Mouse (Mus musculus) gonadal fat pad, adult 2 months (tissue): ENCODE data around the gene Madd. TPM values are rescaled to one million over a fixed set of nuclear protein-coding genes. Genes with fewer than 3 reads are reported as not detected.
"Not testable (repeated sequence)": the region's sequence is repeated elsewhere in the genome, so short reads cannot be mapped to it uniquely, and the experiment has no call there.

Source experiments
- DNase-seq: peaks from one replicate; pipeline ENCODE4 v3.0.0-alpha.2; 2012; ENCODE audit warnings: low read depth
- polyA plus RNA-seq: library from polyadenylated mRNA; depleted of rRNA; stranded (reverse); fragments of >200 nt; gene quantifications from 2 replicates; pipeline ENCODE4 v1.2.3, GENCODE M21; 2012

The Madd gene
- polyA plus RNA-seq, 1 experiment, result 17.3 TPM

DNA sequence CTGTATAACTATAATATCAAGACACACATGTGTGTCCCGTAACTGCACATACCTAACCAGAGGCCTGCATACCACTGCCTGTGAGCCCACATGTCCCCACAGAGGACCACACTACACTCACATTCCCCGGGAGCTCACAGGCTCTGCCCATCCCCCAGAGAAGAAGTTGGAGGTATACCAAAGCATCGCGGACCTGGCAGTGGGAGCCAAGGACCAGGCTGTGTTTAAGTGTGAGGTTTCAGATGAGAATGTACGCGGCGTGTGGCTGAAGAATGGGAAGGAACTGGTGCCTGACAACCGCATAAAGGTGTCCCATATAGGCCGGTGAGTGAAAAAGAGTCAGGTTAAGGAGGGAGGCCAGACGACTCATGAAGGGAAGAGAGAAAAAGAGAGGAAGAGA, 58.5 kb downstream of the Madd start:
- DNase-seq, result no peak

DNA sequence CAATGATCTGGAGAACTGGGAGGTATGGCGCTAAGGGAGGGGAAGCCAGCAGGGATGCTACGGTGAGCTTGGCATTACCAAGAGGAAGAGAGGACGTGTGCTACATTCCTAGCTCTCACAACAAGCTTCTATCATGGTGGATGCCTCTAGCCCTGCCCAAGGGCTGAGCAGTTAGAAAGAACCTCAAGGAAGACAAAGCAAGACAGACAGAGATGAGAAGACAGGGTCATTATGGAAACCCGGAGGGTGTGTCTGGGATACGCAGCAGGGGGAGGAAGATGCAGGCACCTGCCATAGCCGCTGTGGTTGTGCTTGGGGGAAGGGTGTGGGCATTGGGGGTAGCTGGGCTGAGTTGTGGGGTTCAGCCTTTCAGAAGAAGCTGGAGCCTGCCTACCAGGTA, 60.1 kb downstream of the Madd start:
- DNase-seq, result no peak

DNA sequence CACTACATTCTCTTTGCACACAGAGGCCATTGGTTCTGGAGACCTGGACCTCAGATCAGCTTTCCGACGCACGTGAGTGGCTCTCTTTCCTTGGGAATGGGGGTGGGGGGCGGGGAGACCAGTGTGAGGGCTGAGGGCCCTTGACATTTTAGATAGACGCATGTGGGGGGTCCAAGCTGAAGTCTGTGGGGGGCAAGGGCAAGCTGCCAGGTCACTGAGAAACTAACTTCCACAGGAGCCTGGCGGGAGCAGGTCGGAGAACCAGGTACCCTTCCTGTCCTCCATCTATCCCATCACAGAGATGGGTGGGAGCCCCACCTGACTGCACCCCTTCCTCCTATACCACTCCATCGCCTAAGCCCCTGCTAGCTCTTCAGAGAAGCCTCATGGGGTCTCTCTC, 62.1 kb downstream of the Madd start:
- no peak for DNase-seq

DNA sequence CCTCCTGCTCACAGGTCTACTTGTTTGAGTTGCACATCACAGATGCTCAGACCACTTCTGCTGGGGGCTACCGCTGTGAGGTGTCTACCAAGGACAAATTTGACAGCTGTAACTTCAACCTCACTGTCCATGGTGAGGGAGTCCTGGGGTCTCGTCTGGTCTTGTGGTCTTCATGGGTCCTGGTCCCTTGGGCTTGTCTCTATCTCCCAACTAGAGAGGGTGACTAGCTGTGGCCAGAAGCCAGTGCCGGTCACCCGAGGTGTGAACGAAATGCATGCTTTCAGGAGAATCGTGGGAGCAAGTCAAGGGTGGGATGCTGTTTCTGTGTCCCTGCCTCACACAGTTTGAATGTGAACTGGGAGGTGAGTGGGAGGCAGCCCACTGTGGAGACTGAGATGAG, 62.6 kb downstream of the Madd start:
- no peak for DNase-seq

DNA sequence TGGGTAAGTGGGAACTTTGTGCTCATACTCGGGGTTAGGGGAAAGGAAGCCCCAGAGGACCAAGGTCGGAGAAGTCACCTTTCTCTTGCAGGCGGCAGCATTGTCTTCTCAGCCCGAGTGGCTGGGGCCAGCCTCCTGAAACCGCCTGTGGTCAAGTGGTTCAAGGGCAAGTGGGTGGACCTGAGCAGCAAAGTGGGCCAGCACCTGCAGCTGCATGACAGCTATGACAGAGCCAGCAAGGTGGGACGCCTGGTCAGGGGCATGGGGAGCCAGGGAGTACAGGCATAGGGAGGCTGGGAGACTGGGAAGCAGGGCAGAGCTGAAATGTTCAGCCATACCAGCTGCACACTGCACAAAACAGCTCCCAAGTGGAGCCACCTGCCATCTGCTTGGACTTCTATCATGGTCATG, 63.4 kb downstream of the Madd start:
- no peak for DNase-seq

DNA sequence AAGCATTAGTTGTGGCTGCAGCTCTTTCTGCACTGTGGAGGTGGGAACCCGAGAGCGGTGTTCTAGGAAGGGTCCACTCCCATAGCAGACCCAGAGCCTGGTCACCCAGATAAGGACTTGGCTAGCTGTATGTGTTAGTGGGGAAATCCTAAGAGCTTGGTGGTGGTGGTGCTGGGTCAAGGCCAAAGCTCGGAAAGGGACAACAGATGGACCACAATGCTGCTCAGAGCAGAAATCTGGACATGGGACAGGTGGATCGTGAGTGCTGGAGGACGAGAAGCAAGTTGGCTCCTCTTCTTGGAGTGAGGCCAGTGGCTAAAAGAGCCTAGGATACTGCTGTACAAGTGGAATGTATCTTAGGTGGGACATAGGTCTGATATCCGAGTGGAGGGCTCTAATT, 64.1 kb downstream of the Madd start:
- DNase-seq, result no peak

DNA sequence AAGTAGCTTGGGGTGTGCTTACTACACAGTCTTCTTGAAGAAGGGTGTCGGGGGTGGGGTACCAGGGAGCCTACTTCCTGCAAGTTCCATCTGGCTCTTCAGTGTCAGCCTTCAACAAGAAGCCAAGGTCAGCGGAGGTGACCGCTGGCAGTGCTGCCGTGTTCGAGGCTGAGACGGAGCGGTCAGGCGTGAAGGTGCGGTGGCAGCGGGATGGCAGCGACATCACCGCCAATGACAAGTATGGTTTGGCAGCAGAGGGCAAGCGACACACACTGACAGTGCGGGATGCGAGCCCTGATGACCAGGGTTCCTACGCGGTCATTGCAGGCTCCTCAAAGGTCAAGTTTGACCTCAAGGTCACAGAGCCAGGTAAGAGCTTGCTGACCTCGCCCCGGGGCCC, 64.6 kb downstream of the Madd start:
- DNase-seq, result no peak

DNA sequence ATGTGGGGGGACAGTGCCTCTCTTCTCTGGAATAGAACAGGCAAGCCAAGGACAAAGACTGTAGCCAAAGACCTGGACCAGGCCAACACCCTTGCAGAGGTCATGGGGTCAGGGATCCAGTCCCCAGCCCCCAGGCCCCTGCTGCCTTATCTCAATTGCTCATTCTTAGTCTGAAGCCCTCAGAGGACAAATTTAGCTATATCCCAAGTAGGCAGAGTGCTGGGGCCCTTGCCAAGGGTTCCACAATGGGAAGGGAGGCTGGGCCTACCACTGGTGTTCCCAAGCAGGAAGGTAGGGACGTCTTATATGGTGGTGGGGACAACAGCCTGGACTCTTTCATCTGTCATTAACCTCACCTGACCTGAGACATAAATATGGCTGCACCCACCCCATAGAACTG, 65.0 kb downstream of the Madd start:
- no peak for DNase-seq

DNA sequence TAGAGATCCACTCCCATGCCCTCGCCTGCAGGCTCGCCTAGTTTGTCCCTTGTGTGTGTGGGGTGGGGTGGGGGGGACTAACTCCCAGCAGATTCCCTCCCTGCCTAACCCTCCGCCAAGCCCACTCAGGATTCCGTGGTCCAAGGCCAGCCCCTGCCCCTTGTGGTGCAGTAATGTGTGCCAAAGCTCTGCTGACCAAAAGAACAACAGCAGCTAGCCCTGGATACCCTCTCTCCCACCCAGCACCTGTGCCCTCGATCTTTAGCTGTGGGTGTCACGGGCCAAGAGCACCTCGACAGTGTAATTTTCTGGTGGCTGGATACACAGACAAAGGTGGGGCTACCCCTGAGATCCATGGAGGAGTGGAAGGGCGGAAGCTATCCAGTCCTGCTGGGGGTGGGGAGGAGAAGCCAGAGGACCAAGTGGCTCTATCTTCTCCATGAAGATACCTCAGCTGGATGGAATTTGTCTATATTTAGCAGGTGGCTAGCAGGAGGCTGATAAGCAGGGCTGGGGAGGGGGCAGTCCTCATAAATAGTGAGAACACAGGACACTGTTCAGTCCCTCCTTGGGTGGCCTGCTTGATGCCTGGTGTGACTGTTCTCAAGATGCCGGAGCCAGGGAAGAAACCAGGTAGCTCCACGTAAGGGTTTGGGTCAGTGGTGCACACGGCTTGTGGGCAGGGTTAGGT, 65.9 kb downstream of the Madd start, which contains the start of gene Mybpc3:
Mybpc3 (plus strand) TSS at position 560 of the 691 bp plus-strand sequence.
- DNase-seq, result no peak

DNA sequence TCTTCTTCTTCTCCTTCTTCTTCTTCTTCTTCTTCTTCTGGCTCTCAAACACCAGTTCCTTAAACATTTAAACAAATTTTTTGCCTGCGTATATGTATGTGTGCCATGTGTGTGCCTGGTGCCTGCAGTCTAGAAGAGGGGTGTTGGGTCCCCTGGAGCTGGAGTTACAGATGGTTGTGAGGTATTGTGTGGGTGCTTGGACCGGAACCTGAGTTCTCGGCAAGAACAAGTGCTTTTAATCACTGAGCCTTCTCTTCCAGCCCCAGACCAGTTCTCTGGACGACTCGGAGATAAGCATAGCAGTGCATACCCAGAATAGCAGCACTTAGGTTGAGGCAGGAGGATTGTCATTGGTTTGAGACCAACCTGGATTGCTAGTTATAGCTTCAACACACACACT, 66.8 kb downstream of the Madd start:
- no peak for DNase-seq

DNA sequence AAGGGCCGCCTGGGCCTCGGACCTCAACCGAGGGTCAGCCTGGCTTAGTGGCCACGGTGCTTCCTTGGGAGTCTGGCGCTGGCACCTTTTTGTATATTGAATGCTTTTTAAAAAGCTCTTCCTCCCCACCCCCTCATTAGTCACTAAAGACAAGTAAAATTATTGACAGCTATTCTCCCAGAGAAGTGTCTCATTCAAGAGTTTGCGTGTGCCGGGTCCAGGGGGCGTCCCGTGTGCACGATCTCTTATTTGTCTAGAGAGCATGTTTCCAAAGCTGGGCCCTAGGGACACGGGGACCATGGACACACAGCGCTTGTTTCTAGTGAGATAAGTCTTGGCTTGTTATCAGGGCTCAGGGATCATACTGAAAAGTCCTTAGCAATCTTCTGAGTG, 68.1 kb downstream of the Madd start:
- no peak for DNase-seq

DNA sequence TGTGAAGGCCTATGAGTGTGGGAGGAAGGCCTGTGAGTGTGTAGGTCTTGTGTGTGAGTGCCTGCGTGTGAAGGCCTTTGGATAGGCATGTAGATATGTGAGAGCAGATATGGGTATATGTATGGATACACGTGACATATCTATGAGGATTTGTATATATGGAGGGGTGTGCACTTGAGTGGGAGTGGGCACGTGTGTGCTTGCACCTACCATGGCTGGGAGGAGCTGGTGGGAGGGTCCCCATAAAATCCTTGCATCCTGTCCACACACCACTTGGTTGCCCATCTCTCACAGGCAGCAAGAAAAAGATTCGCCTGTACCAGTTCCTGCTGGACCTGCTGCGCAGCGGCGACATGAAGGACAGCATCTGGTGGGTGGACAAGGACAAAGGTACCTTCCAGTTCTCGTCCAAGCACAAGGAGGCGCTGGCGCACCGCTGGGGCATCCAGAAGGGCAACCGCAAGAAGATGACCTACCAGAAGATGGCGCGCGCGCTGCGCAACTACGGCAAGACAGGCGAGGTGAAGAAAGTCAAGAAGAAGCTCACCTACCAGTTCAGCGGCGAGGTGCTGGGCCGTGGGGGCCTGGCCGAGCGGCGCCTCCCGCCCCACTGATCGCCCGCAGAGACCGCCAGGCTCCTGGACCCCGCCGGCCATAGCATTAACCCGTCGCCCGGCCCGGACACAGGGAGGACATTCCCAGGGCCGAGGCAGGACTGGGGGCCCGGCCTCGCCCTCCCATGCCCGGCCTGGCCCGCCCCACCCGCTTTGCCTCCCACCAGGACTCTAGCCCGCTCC, 68.7 kb downstream of the Madd start:
- DNase-seq, result no peak

DNA sequence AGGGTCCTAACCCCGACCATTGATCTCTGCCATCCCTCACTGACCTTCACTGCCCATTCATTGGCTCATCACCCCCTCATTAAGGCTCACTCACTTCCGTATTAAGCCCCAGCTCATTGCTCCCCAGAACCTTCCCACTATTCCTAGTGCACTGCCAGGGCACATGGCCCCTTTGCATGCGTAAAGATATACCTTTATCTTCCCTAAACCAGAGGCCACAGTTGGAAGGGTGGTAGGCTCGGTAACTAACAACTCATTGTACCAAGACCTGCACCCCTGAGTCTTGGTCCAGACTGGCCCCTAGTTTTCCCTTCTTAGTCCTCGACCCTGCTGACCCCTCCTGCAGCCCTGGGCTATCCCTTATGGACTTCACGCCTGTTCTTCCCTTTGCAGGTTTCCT, 69.8 kb downstream of the Madd start:
- DNase-seq, result no peak

DNA sequence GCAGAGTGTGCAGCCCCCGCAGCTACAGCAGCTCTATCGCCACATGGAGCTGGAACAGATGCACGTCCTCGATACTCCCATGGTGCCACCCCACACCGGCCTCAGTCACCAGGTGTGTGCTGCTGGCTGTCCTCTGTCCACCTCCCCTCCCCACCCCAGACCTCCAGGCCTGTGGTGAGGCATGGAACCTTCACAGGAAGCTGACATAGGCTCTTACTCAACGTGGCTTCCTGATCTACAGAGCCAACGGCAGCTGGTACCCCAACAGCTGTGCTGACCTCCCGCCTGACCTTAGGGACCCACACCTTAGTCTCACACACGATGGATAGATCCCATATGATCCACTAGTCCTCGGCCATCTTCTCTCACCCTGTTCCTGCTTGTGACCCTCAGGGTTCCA, 70.3 kb downstream of the Madd start:
- DNase-seq, result no peak

DNA sequence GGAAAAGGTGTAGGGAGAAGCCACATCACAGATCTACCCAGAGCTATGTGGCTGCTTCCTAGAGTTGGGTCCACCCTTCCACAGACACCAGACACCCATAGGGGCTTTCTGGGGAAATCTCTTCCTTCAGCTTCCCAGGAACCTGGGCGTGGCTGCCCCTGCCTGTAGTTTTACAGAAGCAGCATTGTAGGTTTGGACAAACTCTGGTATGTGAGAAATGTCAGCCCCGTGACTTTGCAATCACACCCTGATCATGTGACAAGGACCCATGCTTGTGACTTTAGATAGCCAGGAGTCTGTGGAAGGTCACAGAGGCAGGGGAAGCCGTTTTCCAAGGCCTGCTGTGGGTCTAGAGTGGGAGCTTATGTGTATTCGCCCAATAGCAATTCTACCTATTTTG, 71.1 kb downstream of the Madd start:
- DNase-seq, result no peak

DNA sequence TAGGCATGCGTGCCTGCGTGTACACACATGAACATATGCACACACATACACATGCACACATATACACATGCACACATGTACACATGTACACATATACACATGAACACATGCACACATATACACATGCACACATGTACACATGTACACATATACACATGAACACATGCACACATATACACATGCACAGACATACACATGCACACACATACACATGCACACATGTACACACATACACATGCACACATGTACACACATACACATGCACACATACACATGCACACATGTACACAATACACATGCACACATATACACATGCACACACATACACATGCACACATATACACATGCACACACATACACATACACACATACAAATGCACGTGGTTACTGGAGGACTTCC, 71.8 kb downstream of the Madd start:
- not testable (repeated sequence) for DNase-seq

DNA sequence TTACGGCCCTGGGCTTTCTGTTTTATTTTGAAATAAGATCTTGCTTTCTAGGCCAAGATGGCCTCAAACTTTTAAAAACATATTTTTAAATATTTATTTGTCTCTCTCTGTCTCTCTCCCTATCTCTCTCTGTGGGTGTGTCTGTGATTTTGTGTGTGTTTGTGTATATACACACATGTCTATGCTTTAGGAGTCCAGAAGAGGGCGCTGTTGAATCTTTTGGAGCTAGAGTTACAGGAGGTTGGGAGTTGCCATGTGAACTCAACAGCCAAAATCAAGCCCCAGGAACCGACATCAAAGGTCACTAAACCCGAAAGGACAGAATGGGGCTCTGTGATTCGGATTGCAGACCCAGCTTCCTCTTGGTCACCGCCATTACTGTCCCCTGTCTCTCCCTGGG, 73.2 kb downstream of the Madd start:
- DNase-seq, result no peak

DNA sequence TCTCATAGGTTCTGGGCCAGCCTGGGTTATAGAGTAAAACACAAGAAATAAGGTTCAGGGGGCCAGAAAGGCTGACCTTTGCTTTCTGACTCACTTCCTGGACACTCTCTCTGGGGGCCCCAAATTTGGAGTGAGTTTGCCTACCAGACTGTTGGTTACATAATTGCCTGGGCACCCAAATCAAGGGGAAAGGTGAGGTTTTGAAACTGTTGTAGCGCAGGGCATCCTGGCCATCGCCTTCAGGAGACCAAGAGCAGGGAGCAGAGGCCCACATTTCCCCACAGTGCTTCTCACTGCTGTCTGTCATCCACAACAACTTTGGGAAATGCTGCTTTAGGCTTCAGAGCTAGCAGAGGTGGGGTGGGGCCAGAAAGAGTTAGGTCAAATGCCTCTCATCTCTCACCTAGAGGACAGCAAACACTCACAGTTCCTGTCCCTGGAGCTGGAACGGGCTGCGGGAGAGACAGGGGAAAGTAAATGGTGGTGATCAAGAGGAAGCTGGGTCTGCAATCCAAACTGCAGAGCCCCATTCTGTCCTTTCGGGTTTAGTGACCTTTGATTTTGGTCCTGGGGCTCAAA, 73.7 kb downstream of the Madd start:
- DNase-seq, result no peak

DNA sequence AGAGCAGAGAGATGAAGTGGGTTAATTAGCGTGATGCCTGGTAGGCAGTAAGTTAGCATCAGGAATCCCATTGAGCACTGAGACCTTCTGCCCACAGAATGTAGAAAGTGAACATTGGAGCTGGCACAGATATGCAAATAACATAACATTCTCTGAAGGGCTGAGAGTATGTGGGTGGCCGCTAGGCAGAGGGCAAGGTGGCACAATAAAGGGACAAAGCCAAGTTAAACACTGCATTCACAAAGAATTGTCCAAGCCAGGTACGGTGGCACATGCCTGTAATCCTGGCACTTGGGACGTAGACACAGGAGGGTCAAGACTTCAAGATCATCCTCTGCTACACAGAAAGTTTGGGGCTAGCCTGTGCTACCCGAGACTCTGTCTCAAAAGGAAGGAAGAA, 74.4 kb downstream of the Madd start:
- DNase-seq, result peak; percentile 68

DNA sequence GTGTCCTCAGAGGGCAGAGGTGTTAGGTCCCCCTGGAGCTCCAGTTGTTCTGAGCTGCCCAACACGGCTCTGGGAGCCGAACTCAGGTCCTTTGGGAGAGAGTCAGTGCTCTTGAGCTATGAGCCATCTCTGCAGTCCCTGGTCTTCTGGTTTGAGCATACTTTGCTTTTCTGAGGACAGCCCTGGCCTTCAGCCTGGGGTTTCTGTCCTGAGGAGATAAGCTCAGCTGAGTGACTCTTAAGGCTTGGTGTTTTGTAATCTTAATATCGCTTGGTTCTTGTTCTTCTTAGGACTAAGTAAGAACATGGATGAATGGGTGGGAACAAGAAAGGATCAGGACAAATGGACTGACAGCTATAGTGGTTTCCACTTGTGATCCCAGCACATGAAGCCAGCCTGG, 75.5 kb downstream of the Madd start:
- no peak for DNase-seq

DNA sequence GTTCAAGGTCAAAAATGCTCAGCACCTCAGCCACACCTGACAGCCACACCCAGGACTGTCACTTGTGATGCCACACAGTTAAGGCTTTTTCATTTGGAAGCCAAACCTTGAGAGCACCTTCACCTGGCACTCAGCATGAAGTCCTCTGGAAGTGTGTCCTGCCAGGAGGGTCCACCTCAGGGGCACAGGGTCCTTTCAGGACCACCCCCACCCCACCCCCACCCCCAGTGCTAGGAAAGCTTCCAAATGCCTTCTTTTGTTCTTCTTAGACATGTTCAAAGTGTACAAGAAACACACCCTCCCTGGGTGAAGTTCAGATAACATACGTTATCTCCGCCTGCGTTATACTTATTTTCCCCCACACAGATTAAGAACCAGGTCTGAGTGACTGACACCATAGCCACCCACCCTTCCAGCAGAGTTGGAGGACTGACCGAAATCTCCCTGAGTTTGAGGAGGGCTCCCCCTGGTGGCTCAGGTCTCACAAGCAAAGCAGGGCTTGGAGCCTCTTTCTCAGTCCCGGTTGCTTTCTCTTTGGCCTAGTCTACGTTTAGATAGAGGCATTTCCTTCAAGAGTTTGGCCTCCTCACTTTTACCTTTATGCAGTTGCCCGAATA, 82.4 kb downstream of the Madd start:
- no peak for DNase-seq

DNA sequence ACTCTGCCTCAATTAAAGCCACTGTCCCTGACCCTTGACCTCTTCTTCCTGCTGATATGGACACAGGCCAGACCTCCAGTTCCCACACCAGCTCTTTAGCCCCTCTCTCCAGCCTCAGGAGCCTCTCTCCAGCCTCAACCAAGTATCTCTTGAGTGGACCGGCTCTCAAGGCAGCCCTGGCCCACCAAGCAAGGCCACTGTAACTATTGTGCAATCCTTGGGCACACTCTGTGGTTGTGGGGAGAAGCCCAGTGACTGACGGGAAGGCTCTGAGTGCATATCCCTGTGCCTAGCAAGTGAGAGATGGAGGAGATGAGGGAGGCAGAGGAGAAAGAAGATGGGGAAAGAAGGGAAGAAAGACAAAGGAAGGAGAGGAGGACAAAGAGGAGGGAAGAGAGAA, 85.5 kb downstream of the Madd start:
- DNase-seq, result no peak

DNA sequence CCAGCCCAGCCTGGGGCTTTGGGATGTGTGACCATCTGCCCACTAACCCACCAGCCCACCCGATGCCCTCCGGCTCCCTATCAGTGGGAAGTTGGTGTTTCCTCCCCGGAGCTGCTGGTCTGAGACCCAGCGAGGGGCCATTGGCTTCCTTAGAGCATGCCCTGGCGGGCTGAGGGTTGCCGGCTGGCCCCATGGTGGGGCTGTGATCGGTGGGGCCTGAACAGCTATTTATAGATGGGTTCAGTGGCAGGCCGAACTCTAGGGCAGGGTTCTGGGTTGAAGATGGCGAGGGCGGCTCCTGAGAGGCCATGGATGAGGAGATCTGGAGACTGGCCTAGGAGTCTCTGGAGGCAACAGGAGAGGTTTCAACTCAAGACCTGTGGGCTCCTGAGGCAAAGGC, 86.6 kb downstream of the Madd start:
- no peak for DNase-seq
